Mouse (Mus musculus): ENCODE data around the gene Rap1a. TPM values are rescaled to one million over a fixed set of nuclear protein-coding genes. Genes with fewer than 3 reads are reported as not detected.
"Not testable (repeated sequence)": the region's sequence is repeated elsewhere in the genome, so short reads cannot be mapped to it uniquely, and the experiment has no call there.

Rap1a gene
- polyA plus RNA-seq, 1 experiment from 2014 or later: 133 TPM

DNA sequence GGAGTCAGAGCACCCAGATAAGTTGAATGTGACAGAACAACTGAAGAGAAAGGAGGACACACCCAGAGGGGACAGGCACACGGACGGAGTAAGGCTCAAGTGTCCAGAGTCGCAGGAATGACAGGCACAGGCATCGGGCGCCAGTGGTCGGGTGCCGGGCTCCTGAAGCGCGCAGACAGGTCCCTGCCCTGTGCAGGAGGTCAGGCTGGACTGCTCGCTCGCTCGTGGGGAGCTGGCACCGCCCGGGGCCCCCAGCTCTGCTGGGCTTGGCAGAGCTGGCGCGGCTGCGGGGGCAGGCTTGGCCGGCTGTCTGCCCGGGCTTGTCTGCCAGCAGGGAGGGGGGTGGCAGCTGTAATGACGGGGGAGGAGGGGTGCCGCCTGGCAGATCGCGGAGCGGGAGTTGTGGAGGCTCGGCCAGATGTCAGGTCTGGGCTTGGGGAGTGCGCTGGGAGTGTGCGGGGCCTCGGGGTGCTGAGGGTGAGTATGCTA is 96.0 kb downstream of the Rap1a start:
- Histone ChIP-seq H3K4me2 (replicated peaks) (peak overlapping the region; percentile 99), H3K9ac (peak overlapping the region; percentile 68), H3K27ac (no peak overlapping the region), H3K36me3 (no peaks in the 10 kb centered on the region), H3K4me1 (replicated peaks) (peaks cover 10% of the 10 kb centered on the region; the same call in 1 of the 2 replicates), H3K27me3 (replicated peaks) (peaks cover 7% of the 10 kb centered on the region), H3K4me3 (replicated peaks) (peak overlapping the region; percentile 56), H3K9me3 (no peaks in the 10 kb centered on the region)
- peak; percentile 50 for ATAC-seq
- 0% methylated on average over 28 of the region's 28 CpGs for WGBS

DNA sequence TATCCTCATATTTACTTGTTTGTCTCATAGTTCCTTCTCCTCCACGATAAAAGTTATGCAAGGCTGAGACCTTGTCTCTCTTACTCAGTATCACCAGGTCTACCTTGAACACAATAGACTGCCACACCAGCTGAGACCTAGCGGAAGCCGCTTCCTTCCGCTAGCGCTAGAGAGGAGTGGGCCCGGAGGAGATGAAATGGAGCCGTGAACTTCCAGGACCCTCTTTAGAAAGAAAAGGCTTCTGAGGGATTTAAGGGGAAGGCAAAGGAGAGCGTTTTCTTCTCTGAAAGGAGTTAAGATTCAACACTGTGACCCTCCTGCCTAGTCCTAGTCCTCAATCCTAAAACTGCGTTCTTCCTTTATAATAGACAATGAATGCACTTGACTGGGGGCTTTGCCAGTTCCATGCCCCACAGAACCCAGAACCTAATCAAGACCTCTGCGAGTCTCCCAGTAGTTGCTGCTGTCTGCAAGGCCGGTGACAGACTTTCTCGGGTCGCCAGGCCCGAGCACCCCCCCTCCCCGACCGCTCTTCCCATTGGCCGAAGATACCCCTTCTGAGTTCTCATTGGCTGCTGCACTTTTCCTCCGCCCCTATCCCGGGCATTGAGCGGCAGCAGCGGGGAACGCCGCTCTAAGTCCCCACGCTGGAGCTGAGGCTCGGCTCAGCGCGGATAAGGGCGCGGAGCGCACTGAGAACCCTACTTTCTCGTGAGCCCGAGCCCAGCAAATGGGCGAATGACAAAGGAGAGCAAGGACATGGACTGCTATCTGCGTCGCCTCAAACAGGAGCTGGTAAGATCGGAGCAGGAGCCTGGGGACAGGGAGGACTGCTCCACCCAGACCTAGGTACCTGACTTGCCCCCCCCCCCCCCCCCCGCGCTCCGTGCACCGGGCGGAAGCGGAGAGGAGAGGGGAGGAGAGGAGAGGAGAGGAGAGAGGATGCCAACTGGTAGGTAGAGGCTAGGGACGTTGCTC is 96.8 kb downstream of the Rap1a start, which contains the start of gene Inka2:
Inka2 (plus strand) TSS at position 569 of the 978 bp plus-strand sequence.
- Histone ChIP-seq H3K36me3 (no peaks in the 10 kb centered on the region), H3K4me3 (replicated peaks) (peak within 1 kb of the TSS; percentile 56), H3K4me2 (replicated peaks) (peak within 1 kb of the TSS; percentile 99), H3K9ac (peak within 1 kb of the TSS; percentile 68), H3K27ac (peak within 1 kb of the TSS; percentile 58; the same call in 1 of the 2 replicates), H3K4me1 (replicated peaks) (peaks cover 10% of the 10 kb centered on the region; the same call in 1 of the 2 replicates), H3K9me3 (no peaks in the 10 kb centered on the region), H3K27me3 (replicated peaks) (peaks cover 7% of the 10 kb centered on the region)
- 7% methylated on average over 37 of the region's 43 CpGs for WGBS
- peak; percentile 98 for ATAC-seq

- ATAC-seq: no peak
- Histone ChIP-seq H3K27me3 (replicated peaks) (peaks cover 7% of the 10 kb centered on the region), H3K4me3 (replicated peaks) (no peak overlapping the region), H3K4me2 (replicated peaks) (no peak overlapping the region), H3K9me3 (no peaks in the 10 kb centered on the region), H3K27ac (no peak overlapping the region), H3K9ac (no peak overlapping the region), H3K4me1 (replicated peaks) (peaks cover 10% of the 10 kb centered on the region; the same call in 1 of the 2 replicates), H3K36me3 (no peaks in the 10 kb centered on the region)
- WGBS: 54% methylated on average over 6 of the region's 6 CpGs
These were observed 97.6 kb downstream of the Rap1a start for GRCm38 (mm10) chr3:105703571-105703970.

DNA sequence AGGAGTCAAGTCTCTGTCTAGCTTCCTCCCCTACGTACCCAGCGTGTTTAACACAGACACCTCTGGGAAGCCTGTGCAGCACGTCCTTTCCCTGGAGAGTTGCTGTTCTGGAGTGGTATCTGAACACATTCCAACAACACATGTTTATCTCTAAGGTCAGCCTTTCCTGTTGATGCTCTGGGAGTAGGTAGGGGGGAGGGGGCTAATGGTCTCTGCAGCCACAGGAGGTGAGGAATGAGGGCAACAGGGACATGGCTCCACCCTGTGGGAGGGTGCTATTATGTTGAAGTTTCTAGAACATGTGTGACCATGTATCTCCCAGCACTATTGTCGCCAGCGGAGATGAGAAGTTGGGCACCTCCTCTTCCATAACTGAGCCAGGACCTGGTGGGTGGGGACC is 99.7 kb downstream of the Rap1a start:
- Histone ChIP-seq H3K4me3 (replicated peaks) (no peak overlapping the region), H3K4me2 (replicated peaks) (no peak overlapping the region), H3K9ac (no peak overlapping the region), H3K9me3 (no peaks in the 10 kb centered on the region), H3K27me3 (replicated peaks) (peaks cover 7% of the 10 kb centered on the region), H3K4me1 (replicated peaks) (peaks cover 6% of the 10 kb centered on the region; the same call in 1 of the 2 replicates), H3K27ac (no peak overlapping the region), H3K36me3 (no peaks in the 10 kb centered on the region)
- ATAC-seq: no peak
- WGBS: 48% methylated on average over 5 of the region's 5 CpGs

- H3K27ac ChIP-seq; ATAC-seq; H3K4me2 ChIP-seq (replicated peaks); H3K4me1 ChIP-seq (replicated peaks); H3K27me3 ChIP-seq (replicated peaks); H3K36me3 ChIP-seq; H3K4me3 ChIP-seq (replicated peaks); H3K9me3 ChIP-seq; H3K9ac ChIP-seq: not testable (repeated sequence)
- 59% methylated on average over 1 of the region's 1 CpGs for WGBS
These were observed 100.3 kb downstream of the Rap1a start for GRCm38 (mm10) chr3:105700786-105701185.

DNA sequence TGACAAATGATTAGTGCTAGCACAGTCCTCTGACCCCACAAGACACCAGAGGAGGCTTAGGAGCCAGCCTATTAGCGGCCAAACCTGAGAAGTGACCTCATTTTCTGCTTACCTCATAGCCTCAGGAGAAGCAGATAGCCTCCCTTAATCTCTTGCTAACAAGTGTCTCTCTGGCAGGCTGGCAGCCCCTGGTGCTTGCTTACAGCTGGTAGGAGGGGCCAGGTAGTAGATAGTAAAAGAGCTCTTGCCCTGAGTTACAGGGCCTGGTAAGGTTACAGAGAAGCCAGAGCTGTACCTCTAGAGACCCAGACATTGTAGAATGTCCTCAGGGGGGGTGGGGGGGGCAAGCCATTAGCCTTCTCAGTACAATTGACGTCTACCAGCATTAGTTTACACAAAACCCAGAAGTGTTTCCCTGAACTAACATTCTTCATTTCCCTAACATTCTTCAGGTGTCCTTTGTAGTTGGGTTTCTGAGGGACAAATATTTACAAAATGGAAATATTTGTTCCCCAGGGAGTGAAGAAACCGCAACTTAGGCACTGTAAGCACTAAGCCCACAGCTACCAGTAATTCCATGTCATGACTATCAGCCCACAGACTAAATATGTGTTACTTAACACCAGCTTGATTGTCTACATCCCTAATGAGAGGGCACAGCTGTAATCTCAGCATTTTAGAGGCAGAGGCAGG is 101.7 kb downstream of the Rap1a start:
- Histone ChIP-seq H3K4me2 (replicated peaks) (no peak overlapping the region), H3K4me1 (replicated peaks) (0 out of 2 replicates have a peak, but pooled peaks cover 5% of the 10 kb centered on the region), H3K27me3 (replicated peaks) (peaks cover 5% of the 10 kb centered on the region; the same call in 1 of the 2 replicates), H3K4me3 (replicated peaks) (no peak overlapping the region), H3K9ac (no peak overlapping the region), H3K9me3 (no peaks in the 10 kb centered on the region), H3K27ac (no peak overlapping the region), H3K36me3 (no peaks in the 10 kb centered on the region)
- WGBS: 39% methylated on average over 3 of the region's 3 CpGs
- ATAC-seq: no peak

GRCm38 (mm10) chr3:105698311-105698710 is 102.8 kb downstream of the Rap1a start:
- H3K4me3 ChIP-seq (replicated peaks): no peak overlapping the region
- ATAC-seq: no peak

GRCm38 (mm10) chr3:105697148-105697441 is 104.0 kb downstream of the Rap1a start:
- H3K9ac ChIP-seq: no peak overlapping the region
- peaks cover 5% of the 10 kb centered on the region; the same call in 1 of the 2 replicates for H3K27me3 ChIP-seq (replicated peaks)
- no peak for ATAC-seq
- no peak overlapping the region for H3K4me2 ChIP-seq (replicated peaks)
- H3K9me3 ChIP-seq: no peaks in the 10 kb centered on the region
- H3K4me3 ChIP-seq (replicated peaks): no peak overlapping the region
- no peaks in the 10 kb centered on the region for H3K36me3 ChIP-seq
- WGBS: 69% methylated on average over 5 of the region's 5 CpGs
- no peak overlapping the region for H3K27ac ChIP-seq
- 0 out of 2 replicates have a peak, but pooled peaks cover 5% of the 10 kb centered on the region for H3K4me1 ChIP-seq (replicated peaks)

More at GRCm38 (mm10) chr3:105698311-105698710, 102.8 kb downstream of the Rap1a start:
- WGBS: 62% methylated on average over 1 of the region's 1 CpGs
- H3K4me1 ChIP-seq (replicated peaks): 0 out of 2 replicates have a peak, but pooled peaks cover 5% of the 10 kb centered on the region
- H3K9ac ChIP-seq: no peak overlapping the region
- no peaks in the 10 kb centered on the region for H3K36me3 ChIP-seq
- H3K9me3 ChIP-seq: no peaks in the 10 kb centered on the region
- no peak overlapping the region for H3K4me2 ChIP-seq (replicated peaks)
- no peak overlapping the region for H3K27ac ChIP-seq
- peaks cover 5% of the 10 kb centered on the region; the same call in 1 of the 2 replicates for H3K27me3 ChIP-seq (replicated peaks)

DNA sequence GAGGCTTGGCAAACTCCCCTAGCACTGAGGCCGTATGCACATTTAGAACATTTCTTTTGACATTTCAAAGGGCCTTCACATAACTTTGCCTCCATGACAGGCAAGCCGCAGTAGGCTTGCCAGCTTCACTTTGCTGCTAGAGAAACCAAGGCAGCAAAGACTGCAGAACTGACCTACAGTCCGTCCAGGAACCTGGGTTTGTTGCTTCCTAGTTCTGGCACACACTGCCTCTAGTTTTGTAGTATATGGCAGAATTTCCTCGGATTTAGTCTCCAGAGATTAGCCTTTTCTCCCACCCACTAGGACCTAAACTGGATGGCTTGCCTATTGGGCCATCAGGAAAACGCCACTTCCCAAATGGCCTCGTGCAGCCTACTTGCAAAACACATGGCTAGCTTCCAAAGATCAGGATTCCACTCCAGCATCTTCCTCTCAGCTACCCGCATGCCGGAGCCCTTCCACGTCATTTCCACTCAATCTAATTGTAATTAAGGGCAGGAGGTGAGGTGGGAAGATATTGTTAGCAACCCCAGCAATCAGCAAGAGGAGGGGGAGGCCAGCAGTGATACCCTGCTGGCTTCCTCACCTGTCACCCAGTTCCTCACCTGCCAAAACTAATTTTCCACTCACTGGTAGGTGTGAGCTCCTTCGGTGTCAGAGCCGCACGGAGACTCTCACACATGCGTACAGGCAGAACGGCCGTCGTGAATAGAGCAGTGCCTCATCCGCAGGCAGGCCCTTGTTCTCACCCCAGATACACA is 104.6 kb downstream of the Rap1a start:
- no peak for ATAC-seq
- no peaks in the 10 kb centered on the region for H3K9me3 ChIP-seq
- WGBS: 69% methylated on average over 17 of the region's 17 CpGs
- peaks cover 5% of the 10 kb centered on the region; the same call in 1 of the 2 replicates for H3K27me3 ChIP-seq (replicated peaks)
- no peaks in the 10 kb centered on the region for H3K36me3 ChIP-seq
- no peak overlapping the region for H3K9ac ChIP-seq
- peak overlapping the region; percentile 30 for H3K4me2 ChIP-seq (replicated peaks)
- 0 out of 2 replicates have a peak, but pooled peaks cover 3% of the 10 kb centered on the region for H3K4me1 ChIP-seq (replicated peaks)
- no peak overlapping the region for H3K4me3 ChIP-seq (replicated peaks)
- peak overlapping the region; percentile 34; the same call in 1 of the 2 replicates for H3K27ac ChIP-seq

DNA sequence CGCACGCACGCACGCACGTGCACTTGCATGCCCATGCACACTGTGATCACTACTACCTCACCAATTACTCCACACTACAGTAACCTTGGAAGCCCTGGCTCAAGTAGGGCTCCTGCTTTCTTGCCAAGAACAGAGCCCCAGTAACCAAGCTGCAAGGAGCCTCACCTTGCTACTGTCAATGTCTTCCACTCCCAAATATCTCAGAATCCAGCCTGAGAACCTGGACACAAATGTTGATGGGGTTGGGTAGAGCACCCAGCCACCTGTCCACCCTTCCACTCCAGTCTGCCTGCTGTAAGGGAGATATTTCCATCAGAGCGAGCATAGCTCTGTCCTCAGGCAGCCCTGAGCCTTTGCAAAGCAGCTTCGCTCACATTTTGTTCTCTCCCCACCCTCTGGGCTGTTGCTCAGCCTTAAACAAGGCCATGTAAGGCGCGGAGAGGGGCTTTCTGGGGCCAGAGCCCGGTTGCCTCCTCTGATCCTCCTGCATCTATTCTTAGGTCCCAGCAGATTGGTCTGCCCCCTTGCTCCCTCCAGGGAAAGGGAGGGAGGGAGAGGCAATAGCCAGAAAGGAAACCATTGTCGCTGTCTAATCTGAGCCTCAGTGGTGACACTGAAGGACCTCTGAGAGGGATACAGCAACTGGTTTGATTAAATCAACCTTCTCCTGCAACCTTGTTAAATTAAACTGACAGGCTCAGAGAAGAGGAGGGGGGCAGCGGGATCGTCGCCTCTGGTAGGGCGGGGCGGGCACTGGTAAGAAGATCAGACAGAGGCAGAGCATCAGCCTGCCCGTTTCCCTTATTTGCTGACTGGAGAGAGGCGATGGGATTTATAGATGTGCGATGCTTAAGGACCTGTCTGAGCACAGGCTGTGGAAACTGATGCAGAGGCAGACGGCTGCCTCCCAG is 105.4 kb downstream of the Rap1a start:
- WGBS: 32% methylated on average over 20 of the region's 20 CpGs
- Histone ChIP-seq H3K27me3 (replicated peaks) (peaks cover 5% of the 10 kb centered on the region; the same call in 1 of the 2 replicates), H3K4me1 (replicated peaks) (0 out of 2 replicates have a peak, but pooled peaks cover 3% of the 10 kb centered on the region), H3K36me3 (no peaks in the 10 kb centered on the region), H3K27ac (peak overlapping the region; percentile 34; the same call in 1 of the 2 replicates), H3K4me3 (replicated peaks) (no peak overlapping the region), H3K4me2 (replicated peaks) (peak overlapping the region; percentile 30), H3K9ac (no peak overlapping the region), H3K9me3 (no peaks in the 10 kb centered on the region)
- ATAC-seq: peak; percentile 73
